Mouse (Mus musculus): ENCODE results near the gene Rpl11.
"Not testable (repeated sequence)": the region's sequence is repeated elsewhere in the genome, so short reads cannot be mapped to it uniquely, and the experiment has no call there.

- TF ChIP-seq CTCF (IDR thresholded peaks at IDR 0.05; ENCODE audit: control insufficient read depth, insufficient read depth, low read length); POLR2A (IDR thresholded peaks at IDR 0.05; ENCODE audit: borderline replicate concordance, control insufficient read depth, low read depth, low read length): not testable (repeated sequence)
These were observed 6.7 kb upstream of the Rpl11 start for GRCm38 (mm10) chr4:136059800-136060488.
